Mouse (Mus musculus) heart, postnatal 14 days (tissue): ENCODE measurements around the gene Gmds. TPM values are rescaled to one million over a fixed set of nuclear protein-coding genes. Genes with fewer than 3 reads are reported as not detected.
A peak's percentile ranks its signal among the peaks of the same experiment; 100 is the strongest.

ENCODE experiments used
- DNase-seq, 2 experiments: peaks; one replicate each; pipeline ENCODE4 v3.0.0; 2021 to 2022
- intact Hi-C: fragments of 180-260 bp; cut with DNase I; formaldehyde crosslinking; loops from one replicate; pipeline ENCODE4 v1.15.1; 2025
- total RNA-seq, 2 experiments: library from RNA; stranded (reverse); gene quantifications; 2 replicates each; pipeline ENCODE4 v1.2.3; 2021

Gene Gmds
- total RNA-seq, 2 experiments from 2014 or later, result 6.3 to 6.6 TPM

DNA sequence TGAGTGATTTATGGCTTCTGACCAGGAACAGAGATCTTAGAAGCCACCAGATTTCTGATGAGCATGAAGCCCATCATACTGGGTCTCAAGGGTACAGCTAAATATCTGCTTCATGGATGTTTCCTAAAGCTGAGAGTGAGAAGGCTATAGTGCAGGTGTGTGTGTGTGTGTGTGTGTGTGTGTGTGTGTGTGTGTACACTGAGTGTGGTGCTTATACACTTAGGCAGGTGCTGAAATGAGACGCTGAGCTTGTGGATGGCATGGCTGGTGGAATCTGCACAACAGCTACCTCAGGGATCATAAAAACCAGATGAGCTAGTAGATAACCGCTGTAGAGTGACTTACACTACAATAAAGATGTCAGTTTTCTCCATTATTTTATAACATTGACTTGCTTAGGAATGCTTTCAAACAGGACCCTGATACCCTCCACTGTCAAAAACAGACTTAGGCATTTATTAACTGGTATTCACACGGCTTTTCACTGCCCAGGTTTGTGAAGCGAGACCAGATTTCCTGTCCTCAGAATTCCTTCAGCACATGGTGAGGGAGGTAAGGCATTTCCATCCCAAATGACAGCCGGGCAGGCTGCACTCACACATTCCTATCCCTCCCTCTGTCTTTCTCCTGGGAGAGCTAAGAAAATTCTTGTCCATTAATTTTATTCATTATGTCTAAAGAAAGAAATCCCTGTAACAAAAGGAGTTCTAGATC is 489.1 kb downstream of the Gmds start:
- intact Hi-C loops, result no loop called here
- no peak for DNase-seq

DNA sequence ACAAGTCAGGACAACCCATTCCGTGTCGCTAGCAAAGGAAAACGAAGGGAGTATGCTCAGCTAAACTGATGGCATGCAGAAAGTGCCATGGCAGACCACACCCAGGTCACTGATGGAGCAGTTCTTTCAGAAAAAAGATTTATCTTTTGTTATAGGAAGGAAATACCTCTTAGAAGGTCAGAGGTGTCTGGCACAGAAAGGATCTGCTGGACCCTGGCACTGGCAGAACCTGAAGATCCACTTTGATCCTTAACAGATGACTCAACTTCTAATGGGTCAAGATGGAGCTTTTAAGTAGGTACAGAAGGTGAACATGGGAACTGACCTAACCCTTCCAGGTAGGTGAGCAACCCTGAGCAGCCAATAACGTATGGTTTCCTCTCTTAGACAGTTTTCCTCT is 502.7 kb downstream of the Gmds start:
- no peak for DNase-seq
- intact Hi-C loops, result no loop called here

DNA sequence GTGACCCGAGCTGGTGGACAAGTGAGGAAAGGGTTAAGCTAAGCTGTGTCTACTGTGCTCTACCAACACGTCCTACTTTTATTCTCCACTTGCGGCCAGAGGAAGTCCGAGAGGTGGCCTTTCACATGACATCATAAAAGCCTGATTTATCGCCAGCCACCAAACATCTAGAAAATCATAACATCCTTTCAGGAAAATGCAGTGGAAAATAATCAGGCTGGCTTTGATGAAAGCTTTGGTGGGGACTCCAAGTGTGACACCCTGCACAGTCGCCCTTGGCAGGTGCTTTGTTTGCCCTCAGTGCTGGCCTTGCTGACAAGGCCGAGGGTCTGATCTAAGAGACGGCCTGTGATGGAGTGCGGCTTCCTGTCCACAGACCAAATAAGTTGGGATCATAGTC is 508.2 kb downstream of the Gmds start:
- no peak for DNase-seq
- intact Hi-C loops, result no loop called here

DNA sequence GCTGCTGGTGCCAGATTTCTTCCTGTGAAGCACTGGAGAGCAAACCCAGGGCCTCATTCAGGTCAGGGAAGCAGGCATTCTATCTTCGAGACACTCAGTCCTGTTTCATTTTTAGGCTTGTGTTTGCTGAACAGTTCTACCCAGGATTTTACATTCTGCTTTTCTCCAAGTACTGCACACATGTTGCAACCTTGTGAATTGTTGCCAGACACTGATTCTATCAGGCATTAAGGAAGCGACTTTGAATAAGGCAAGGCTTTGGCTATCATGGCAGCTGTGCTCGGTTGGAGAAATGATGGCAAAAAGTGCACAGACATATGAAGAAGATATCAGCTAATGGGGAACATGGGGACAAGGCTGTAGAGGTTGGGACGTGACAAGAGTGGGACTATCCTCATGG is 510.1 kb downstream of the Gmds start:
- intact Hi-C loops, result loop anchor here (5.0 kb wide), 1 partner anchor 44 kb away; no protein-coding TSS in a partner anchor
- DNase-seq, result no peak

DNA sequence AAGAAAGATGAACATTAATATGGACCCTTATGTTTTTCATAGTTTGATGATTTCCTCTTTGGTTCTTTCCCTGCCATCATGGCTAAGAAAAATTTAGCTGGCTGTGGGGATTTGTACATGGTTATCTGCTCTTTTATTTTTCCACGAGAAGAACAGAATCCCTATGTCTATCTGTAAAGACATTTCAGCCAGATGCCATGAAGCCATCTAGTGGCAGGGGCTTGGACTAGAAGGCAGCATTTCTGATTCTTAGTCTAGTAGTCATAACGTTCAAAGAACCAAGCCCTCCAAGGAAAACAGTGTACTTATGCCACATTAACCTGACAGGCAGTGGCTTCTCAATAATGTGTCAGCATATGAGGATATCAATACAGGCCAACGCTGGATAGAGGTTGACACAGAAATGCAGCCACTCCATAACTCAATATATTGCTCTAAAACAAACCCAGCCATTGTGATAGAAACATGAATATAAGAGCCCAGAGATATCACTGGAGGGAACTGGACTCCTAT is 510.7 kb downstream of the Gmds start:
- no peak for DNase-seq
- intact Hi-C loops, result loop anchor here (5.0 kb wide), 1 partner anchor 44 kb away; no protein-coding TSS in a partner anchor

DNA sequence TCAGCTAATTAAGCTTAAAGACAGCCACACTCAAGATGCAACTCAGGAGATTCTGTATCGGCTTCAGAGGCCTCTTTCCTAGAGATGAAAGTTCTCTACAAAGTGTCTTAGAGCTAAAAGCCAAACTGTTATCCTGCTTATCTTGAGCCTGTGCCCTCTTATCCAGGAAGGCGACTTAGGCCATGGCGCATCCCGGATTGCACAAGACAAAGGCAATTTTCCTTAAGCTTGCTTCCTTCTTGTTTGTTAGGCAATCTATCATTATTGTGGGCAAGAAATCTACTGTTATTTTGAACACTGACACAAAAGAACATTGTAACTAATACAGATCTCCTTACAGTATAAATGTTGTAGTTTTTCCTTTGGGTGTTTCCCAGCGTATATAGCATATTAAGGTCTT is 511.4 kb downstream of the Gmds start:
- DNase-seq, result no peak
- intact Hi-C loops, result loop anchor here (5.0 kb wide), 1 partner anchor 45 kb away; no protein-coding TSS in a partner anchor

DNA sequence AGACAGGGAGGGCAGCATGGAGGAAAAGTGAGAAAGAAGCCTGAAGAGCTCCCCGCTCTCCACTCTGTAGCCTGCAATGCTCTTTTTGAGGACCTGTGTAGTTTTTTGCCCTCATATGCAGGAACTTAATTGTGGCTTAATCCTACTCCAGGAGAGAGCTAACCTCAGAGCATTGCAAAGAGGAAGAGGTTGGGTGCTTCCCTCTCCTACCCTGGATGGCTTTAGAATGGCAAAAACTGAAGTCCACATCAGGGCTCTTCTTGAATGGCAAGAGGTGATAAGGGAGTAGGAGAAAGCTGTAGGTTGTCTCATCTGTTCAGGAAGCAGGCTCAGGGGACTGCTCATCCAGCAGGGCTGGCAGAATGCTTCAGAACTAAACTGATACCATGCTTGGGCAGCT is 513.4 kb downstream of the Gmds start:
- no peak for DNase-seq
- intact Hi-C loops, result loop anchor here (5.0 kb wide), 1 partner anchor 47 kb away; no protein-coding TSS in a partner anchor

DNA sequence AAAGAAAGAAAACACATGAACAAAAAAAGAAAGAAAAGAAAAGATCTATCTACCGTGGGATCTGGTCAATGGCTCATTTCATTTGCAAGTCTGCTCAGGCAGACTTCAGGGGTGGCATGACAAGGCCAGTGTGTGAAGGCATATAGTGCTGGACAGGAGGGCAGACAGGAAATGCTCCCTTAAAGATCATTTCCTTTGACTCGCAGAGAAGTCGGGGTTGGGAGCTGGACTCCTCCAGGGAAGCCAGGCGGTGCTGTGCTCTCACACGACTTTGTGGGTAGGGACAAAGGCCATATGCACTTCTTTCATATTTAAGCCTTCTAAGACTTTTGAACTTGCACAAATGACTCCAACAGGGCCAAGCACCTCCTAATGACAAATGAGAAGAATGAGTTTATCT is 515.2 kb downstream of the Gmds start:
- DNase-seq, result no peak
- intact Hi-C loops, result no loop called here

DNA sequence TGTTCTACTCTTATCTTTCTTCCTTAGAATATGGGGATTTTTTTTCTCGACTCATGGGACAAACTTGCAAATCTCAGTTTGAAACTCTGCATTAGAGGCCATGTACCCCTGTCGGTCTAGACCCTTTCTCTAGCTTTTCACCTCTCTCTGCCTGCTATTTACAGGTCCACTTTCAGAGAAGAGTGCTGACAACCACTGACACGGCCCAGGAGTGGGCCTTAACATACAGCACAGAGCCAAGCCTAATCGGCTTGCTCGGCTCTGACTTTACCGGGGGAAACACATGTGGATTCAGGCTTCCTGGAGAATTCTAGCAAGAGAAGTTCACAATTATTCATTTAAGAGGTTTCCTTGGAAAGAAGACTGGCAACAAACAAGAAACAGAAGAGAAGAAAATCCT is 517.5 kb downstream of the Gmds start:
- intact Hi-C loops, result no loop called here

DNA sequence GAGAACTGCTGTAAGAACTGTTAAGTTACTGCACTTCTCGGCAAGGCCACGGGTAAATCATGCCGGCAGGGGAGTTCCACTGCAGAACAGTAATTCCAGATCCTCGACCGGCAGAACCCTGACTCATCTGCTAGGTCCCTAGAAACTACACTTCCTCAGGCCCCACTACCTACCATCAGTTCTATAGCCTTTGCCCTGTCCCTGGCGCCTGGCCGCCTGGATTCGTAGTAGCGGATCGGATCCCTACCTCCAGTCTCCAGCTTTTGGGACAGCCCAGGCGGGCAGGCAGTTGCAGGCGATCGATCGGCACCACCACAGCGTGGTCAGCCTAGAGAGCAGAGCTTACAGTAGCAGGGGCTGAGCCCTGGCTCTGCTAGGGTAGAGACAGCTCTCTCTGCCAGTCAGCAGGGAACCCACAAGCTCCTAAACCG is 517.9 kb downstream of the Gmds start:
- peak; percentile 49 to 65 for DNase-seq
- intact Hi-C loops, result no loop called here

More for the DNA sequence above, 517.5 kb downstream of the Gmds start:
- DNase-seq, result peak in 1 of 2 experiments; percentile 27

DNA sequence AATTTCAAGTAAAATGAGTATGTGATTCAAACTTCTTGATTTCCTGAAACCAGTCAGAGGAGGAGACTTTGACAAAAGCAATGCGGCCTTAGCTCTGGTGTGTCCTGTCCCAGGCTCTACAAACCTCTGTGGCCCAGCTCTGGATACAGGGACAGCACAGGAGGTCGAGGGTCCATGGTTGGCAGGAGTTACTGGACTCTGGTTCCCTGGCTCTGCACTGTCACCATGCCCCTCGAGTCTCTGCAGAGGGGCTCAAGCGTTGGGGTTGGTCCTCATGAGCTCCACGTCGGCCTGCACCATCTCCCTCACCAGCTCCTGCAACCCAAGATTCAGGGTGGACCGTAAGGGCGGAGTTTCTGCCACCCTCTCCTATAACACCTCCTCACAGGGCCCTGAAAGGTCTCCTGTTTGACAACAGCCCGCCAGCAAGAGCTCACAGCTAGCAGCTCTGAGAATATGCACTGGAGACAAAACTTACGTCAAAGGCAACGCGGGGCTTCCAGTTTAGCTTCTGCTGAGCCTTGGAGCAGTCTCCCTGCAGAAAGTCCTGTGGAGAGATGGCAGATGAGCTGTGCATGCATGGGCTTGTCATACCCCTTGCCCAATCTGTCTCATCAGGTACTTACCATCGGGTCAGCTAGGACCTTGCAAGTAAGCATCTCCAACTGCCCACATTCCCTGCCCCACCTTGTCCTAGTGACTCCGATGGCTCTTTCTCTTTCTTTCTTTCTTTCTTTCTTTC is 518.7 kb downstream of the Gmds start:
- DNase-seq, result no peak
- intact Hi-C loops, result no loop called here

DNA sequence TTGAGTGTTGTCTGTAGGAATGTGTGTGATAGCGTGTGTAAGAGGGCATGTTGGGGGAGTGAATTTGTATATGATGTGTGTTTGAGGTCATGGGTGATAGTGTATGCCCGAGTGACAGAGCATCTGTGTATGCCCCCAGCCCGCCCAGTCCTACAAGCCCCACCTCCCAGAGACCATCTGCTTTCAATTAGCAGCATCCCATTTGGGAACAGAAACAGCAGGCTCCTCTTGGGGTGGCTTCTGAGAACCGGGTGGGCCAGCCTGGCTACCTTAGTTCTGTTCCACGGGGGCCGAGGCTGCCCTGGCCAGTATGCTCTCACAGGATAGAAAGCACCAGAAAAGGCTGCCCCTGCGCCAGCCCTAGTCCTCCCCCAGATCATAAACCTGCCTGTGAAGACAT is 520.2 kb downstream of the Gmds start:
- no peak for DNase-seq
- intact Hi-C loops, result no loop called here

DNA sequence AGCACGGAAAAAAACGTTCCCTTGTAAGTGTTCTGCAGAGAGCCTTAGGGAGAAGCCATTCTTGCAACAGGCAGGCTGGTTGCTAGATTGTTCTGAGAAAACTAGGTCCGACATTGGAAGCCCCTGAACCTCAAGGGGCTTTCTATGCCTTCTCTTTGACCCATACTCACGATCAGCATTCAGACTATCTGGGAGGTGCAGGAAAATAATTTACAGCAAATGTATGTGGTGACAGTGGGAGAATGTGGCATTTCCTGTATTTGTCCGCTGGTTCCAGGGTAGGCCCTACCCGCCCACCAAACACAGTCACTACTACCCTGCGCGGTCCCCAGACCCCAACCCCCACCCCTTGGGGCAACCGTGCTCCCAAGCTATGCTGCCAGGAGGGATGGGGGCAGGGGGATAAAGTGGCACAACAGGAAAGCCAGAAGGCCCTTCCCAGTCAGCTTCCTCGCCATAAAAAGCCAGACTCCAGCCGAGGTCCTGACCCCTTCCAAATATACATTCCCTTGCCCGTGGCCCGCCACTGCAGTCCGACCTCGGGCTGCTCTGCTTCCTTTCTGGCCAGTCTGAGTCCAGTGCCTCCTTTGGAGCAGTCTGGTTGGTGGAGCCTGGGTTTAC is 523.0 kb downstream of the Gmds start:
- intact Hi-C loops, result no loop called here
- no peak for DNase-seq

DNA sequence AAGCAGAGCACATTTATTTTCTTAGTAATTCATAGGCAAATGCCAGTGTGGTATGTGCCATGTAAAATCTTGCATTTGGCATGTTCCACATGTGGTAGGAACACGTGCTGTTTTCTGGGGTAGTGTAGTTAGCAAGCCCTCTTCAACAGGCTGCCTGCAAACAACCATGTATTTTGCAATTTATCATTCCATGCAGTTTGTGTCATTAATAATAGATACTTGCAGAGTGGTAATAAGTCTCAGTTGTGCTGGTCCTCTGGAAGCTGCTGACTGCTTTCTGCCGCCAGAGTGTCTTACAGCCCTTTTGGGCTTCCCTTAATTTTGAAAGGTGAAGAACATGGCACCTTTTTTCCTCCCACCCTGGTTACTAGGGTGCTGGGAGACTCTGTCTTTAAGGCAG is 525.8 kb downstream of the Gmds start:
- intact Hi-C loops, result no loop called here
- no peak for DNase-seq

DNA sequence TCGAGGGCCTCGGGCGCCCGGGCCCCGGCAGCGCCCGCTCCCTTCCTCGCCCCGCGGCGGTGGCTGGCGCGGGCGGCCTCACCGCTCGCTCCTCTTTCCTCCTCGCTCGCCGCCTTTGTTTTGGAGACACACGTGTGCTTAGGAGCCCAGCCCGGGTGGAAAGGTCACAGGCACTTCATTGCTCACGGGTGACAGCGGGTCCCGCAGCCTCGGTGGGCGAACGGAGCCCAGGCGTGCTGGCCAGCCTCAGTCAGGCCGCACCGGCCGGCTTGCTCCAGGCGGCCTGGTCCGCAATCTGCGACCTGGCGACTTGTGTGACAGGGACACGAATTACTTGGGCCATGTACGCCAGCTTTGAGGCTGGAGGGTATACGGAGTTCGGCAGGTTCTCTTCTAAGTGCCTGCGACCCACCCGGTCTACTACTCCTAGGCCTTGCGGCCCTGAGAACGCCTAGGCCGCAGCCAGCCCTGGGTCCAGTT is 527.0 kb downstream of the Gmds start:
- intact Hi-C loops, result no loop called here
- DNase-seq, result peak in 1 of 2 experiments; percentile 23

DNA sequence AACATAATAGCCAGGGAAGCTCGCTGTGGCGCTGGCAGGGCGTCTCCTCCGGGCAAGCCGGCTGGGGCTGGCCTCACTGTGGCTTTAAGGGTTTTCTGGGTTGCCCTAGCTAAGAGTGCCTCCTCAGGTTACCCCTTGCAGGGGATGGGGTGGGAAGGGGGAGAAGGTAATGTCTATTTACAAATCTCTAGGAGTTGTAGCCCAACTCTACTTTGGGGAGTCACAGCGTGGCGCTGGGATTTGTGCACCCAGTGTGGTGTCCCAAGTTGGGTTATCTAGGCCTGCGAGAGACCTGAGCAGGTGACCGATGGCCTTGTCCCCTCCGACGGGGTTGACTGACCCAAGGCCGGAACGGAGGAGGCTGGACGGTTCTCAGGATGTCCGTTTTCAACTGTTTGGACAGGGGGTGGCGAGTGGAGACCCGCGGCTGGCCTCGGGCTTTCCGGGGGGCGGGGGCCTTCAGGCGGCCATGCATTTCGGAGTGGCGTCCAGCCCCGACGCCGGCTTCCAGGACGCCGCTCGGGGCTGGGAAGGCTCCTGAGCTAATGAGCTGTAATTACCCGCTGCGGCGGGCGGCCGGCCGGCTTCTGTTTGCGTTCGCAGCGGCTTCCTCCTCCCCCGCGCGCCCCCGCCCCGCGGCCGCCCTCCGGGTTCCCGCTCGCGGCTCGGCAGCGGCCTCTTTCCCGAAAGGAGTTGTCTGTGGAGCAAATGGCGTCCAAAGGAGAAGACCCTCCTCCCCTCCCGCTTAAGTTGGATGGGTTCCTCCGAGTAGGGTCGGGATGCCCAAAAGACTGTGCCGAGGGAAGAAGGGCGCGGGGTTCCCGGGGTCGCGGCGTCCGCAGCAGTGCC is 527.6 kb downstream of the Gmds start:
- DNase-seq, result peak; percentile 41 to 54
- intact Hi-C loops, result no loop called here

DNA sequence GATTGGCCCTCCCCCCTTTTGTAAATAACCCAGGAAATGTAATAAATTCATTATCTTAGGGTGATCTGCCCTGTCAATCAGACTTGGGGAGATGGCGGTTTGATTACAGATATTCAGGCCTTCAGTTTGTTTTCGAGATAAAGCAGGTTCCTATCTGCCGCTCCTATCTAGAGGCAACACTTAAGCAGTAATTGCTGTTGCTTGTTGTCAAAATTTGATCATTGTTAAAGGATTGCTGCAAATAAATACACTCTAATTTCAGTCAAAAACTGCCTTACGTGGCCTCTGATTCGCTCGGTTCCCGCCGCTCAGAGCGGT is 528.2 kb downstream of the Gmds start:
- intact Hi-C loops, result no loop called here
- no peak for DNase-seq

DNA sequence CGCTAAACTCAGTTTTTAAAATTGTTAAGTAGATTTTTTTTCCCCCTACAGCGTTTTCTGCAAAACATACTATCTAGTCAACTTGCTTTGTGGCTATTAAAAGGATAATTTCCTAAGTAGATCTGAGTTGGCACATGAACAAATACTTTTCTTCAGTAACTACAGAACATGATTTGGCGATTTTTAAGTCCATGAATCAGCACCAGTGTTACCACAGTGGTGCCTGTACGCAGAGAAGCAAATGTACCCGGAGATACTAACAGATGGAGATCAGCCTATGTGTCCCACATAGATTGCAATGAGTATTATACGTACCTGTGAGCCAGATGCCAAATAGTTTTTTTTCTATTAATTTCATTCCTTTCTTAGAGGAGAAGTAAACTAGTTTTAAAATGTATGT is 528.8 kb downstream of the Gmds start:
- no peak for DNase-seq
- intact Hi-C loops, result loop anchor here (5.0 to 10.0 kb wide), 2 partner anchors 208 to 795 kb away; no protein-coding TSS in a partner anchor

DNA sequence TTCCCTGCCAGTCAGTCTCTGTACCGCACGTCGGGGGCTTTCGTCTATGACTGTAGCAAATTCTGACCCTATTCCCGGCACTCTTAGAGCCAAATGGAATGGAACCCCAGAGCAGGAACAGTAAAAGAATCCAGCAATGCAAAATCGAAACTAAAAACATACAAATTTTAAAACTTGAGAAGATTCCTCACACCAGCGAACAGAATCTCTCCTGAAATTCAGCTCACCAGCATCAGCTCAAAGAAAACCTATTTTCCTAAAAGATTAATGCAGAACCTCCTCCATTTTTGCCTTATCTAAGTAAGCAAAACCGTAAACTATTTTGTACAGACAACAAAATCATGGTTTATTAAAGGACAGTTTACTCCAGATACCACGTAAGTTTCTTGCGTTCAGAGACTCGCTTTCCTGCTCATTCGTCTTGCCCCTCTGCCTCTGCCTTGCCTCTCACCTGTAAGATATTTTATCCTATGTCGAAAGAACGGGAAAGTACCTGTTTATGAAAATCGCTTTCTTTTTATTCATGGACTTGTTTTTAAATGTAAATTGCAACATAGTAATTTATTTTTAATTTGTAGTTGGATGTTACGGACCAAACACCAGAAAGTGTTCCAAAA is 529.6 kb downstream of the Gmds start:
- intact Hi-C loops, result loop anchor here (5.0 to 10.0 kb wide), 2 partner anchors 208 to 796 kb away; no protein-coding TSS in a partner anchor
- no peak for DNase-seq
